Mouse (Mus musculus) heart, postnatal 0 days (tissue): ENCODE data around the gene Ubap1l. TPM values are rescaled to one million over a fixed set of nuclear protein-coding genes. Genes with fewer than 3 reads are reported as not detected.

Experiments
- ATAC-seq: fragments of 200-750 bp; cut with Nextera tagmentation; 2 replicates; pipeline ENCODE4 v1.8.0; 2017; ENCODE audit warnings: low read depth, moderate number of reproducible peaks, moderate library complexity; ENCODE audit not compliant: insufficient read depth
- DNase-seq: peaks from one replicate; pipeline ENCODE4 v3.0.0-alpha.2; 2016; ENCODE audit warnings: low spot score
- H3K27ac ChIP-seq: fragments of 300-500 bp; sonication (generic); 2 replicates; pipeline ENCODE4 v1.5.1; 2014; ENCODE audit warnings: low read depth, mild to moderate bottlenecking
- H3K27me3 ChIP-seq: fragments of 300-500 bp; sonication (generic); 2 replicates; pipeline ENCODE4 v1.6.1; 2014; ENCODE audit warnings: low read length, mixed read lengths; ENCODE audit not compliant: control insufficient read depth, insufficient read depth
- H3K36me3 ChIP-seq: fragments of 300-500 bp; sonication (generic); replicated peaks from 2 replicates; pipeline ENCODE4 v1.6.1; 2014; ENCODE audit warnings: low read length, mixed read lengths; ENCODE audit not compliant: control insufficient read depth, insufficient read depth
- H3K4me1 ChIP-seq: fragments of 300-500 bp; sonication (generic); 2 replicates; pipeline ENCODE4 v1.6.1; 2014; ENCODE audit warnings: antibody characterized with exemption; ENCODE audit not compliant: control insufficient read depth, insufficient read depth
- H3K4me2 ChIP-seq: fragments of 300-500 bp; sonication (generic); 2 replicates; pipeline ENCODE4 v1.6.1; 2014; ENCODE audit warnings: low read depth, mild to moderate bottlenecking, low read length, moderate library complexity
- H3K4me3 ChIP-seq: fragments of 300-500 bp; sonication (generic); 2 replicates; pipeline ENCODE4 v1.5.1; 2014; ENCODE audit warnings: low read depth, low read length
- H3K9ac ChIP-seq: fragments of 300-500 bp; sonication (generic); replicated peaks from 2 replicates; pipeline ENCODE4 v1.6.1; 2014; ENCODE audit warnings: low read depth, low read length, mixed read lengths
- H3K9me3 ChIP-seq: fragments of 300-500 bp; sonication (generic); replicated peaks from 2 replicates; pipeline ENCODE4 v1.6.1; 2016; ENCODE audit warnings: low read length; ENCODE audit not compliant: control insufficient read depth
- CTCF ChIP-seq: IDR thresholded peaks from 2 replicates; pipeline ENCODE4 v1.5.1; 2016; ENCODE audit warnings: antibody characterized with exemption, control low read depth, low read depth
- EP300 ChIP-seq: IDR thresholded peaks from 2 replicates; pipeline ENCODE4 v1.6.1; 2016; ENCODE audit warnings: antibody characterized with exemption, low read depth
- WGBS: fragments of 180-500 bp; shearing (Covaris S2); extraction: QIAGEN DNeasy Blood & Tissue Kit; methylation state at CpG from one replicate; pipeline ENCODE4 v1.1.7; 2014; 5-methylcytosine and 5-hydroxymethylcytosine counted together
- polyA plus RNA-seq: library from polyadenylated mRNA; unstranded; fragments of >200 nt; fragmentation: Nextera tagmentation; extraction: Ambion mirVana; gene quantifications from 2 replicates; pipeline ENCODE4 v1.2.1, GENCODE M21; 2015
- total RNA-seq: library from RNA; depleted of rRNA; stranded (reverse); fragments of >200 nt; gene quantifications from 2 replicates; pipeline ENCODE4 v1.2.3, GENCODE M21; 2014; ENCODE audit warnings: low replicate concordance

Gene Ubap1l
- total and polyA plus RNA-seq, 2 experiments from 2014 or later = 0.11 TPM; not detected in 1

GRCm38 (mm10) chr9:65346476-65347111, 14.2 kb upstream of the Ubap1l start:
- WGBS = 1% methylated on average over 76 of the region's 77 CpGs
- Histone ChIP-seq H3K9ac (peak overlapping the region; percentile 99), H3K36me3 (no peaks in the 10 kb centered on the region), H3K4me3 (peak overlapping the region; percentile 99), H3K27me3 (no peaks in the 10 kb centered on the region), H3K9me3 (no peaks in the 10 kb centered on the region), H3K4me1 (peaks cover 23% of the 10 kb centered on the region), H3K27ac (peak overlapping the region; percentile 99), H3K4me2 (peak overlapping the region; percentile 97)
- peak; percentile 73 for ATAC-seq
- peak; percentile 65 for DNase-seq
- no peak for TF ChIP-seq EP300
- no peak for TF ChIP-seq CTCF

- Histone ChIP-seq H3K9ac (peak overlapping the region; percentile 99), H3K4me2 (peak overlapping the region; percentile 97)
- WGBS = 18% methylated on average over 8 of the region's 8 CpGs
Measured at GRCm38 (mm10) chr9:65347112-65347850, 13.6 kb upstream of the Ubap1l start.

GRCm38 (mm10) chr9:65353251-65353650, 7.6 kb upstream of the Ubap1l start:
- peaks cover 33% of the 10 kb centered on the region for H3K36me3 ChIP-seq
- ATAC-seq (no peak), DNase-seq (no peak)
- no peak overlapping the region for H3K4me2 ChIP-seq
- TF ChIP-seq CTCF (no peak), EP300 (no peak)
- 86% methylated on average over 5 of the region's 5 CpGs for WGBS
- H3K9ac ChIP-seq = no peak overlapping the region
- H3K4me1 ChIP-seq = peaks cover 9% of the 10 kb centered on the region; the same call in 1 of the 2 replicates
- no peaks in the 10 kb centered on the region for H3K27me3 ChIP-seq
- H3K9me3 ChIP-seq = no peaks in the 10 kb centered on the region
- no peak overlapping the region for H3K27ac ChIP-seq
- H3K4me3 ChIP-seq = no peak overlapping the region

More at GRCm38 (mm10) chr9:65347112-65347850, 13.6 kb upstream of the Ubap1l start:
- no peaks in the 10 kb centered on the region for H3K27me3 ChIP-seq
- H3K36me3 ChIP-seq = no peaks in the 10 kb centered on the region
- peak; percentile 25 for DNase-seq
- peak overlapping the region; percentile 99 for H3K4me3 ChIP-seq
- peaks cover 23% of the 10 kb centered on the region for H3K4me1 ChIP-seq
- H3K9me3 ChIP-seq = no peaks in the 10 kb centered on the region
- ATAC-seq = no peak
- TF ChIP-seq CTCF (no peak), EP300 (no peak)
- peak overlapping the region; percentile 99 for H3K27ac ChIP-seq

GRCm38 (mm10) chr9:65356561-65356960, 4.3 kb upstream of the Ubap1l start:
- Histone ChIP-seq H3K9ac (no peak overlapping the region), H3K9me3 (no peaks in the 10 kb centered on the region), H3K27me3 (no peaks in the 10 kb centered on the region), H3K36me3 (peaks cover 62% of the 10 kb centered on the region), H3K4me1 (peaks cover 8% of the 10 kb centered on the region; the same call in 1 of the 2 replicates), H3K27ac (no peak overlapping the region), H3K4me3 (no peak overlapping the region), H3K4me2 (no peak overlapping the region)
- DNase-seq = no peak
- TF ChIP-seq EP300 (no peak), CTCF (no peak)
- no peak for ATAC-seq
- 75% methylated on average over 7 of the region's 7 CpGs for WGBS

GRCm38 (mm10) chr9:65356971-65357370, 3.9 kb upstream of the Ubap1l start:
- Histone ChIP-seq H3K27ac (no peak overlapping the region), H3K9ac (no peak overlapping the region), H3K4me1 (peaks cover 8% of the 10 kb centered on the region; the same call in 1 of the 2 replicates), H3K36me3 (peaks cover 65% of the 10 kb centered on the region), H3K9me3 (no peaks in the 10 kb centered on the region), H3K27me3 (no peaks in the 10 kb centered on the region), H3K4me3 (no peak overlapping the region), H3K4me2 (no peak overlapping the region)
- TF ChIP-seq CTCF = no peak
- TF ChIP-seq EP300 = no peak
- WGBS = 94% methylated on average over 2 of the region's 2 CpGs
- no peak for DNase-seq
- no peak for ATAC-seq
